Mouse (Mus musculus): ENCODE data around the gene Fev.

DNA sequence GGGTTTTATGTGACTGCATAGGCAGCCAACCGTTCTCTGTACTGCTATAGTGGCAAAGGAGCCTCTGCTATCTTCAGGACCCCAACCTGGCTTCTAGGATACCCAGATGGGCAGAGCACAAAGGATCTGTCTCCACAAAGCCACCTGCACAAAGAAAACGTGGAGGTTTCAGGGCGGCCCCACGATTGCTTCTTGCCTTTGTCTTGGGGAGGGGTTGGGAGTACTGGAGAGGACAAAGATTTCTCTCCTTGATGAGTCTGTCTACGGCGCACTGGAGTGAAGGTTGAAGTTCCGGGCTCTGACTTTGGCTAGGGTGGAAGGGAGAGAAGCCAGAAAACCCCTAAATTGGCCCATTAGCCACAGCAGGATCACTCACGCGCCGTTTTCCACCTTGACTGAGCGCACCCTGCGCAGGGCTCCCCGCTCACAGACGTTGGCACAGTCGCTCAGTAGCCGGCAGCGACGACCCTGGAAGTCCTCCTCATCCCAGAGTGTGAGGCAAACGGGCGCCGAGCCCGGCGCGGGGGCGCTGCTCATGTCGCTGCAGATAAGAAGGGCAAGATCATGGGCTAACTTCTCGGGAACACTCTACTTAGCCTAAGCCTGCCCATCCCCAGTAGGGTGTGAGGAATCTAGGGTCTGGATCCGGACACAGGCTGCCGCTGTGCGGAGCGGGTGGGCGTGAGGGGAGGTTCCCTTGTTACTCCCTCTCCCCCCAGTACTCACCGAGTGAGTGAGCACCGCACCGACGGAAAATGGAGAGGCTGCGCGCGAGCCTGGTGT, 7.3 kb upstream of the Fev start:
- TF ChIP-seq CTCF (IDR thresholded peaks at IDR 0.05; ENCODE audit: low read depth, low read length) (no peak), POLR2A (IDR thresholded peaks at IDR 0.05; ENCODE audit: extremely low read depth, insufficient read depth, low read length) (no peak)
